Mouse (Mus musculus): Measurements from ENCODE around the gene Msi1.

GRCm38 (mm10) chr5:115432395-115432794 lies 3.0 kb downstream of the Msi1 start:
- TF ChIP-seq POLR2A (IDR thresholded peaks at IDR 0.05; ENCODE audit: insufficient read depth, low read depth, low read length) (no peak), CTCF (IDR thresholded peaks at IDR 0.05; ENCODE audit: insufficient read depth, low read depth, low read length) (no peak)

Data from olfactory bulb, adult 2 months (tissue).